Mouse (Mus musculus) hindbrain, embryonic 16.5 days (tissue): ENCODE data around the gene Dirc2. TPM values are rescaled to one million over a fixed set of nuclear protein-coding genes. Genes with fewer than 3 reads are reported as not detected.

Experiments used
- ATAC-seq: fragments of 200-750 bp; cut with Nextera tagmentation; 2 replicates; pipeline ENCODE4 v1.8.0; 2017; ENCODE audit warnings: moderate TSS enrichment, moderate library complexity
- H3K27ac ChIP-seq: fragments of 300-500 bp; sonication (generic); 2 replicates; pipeline ENCODE4 v1.5.1; 2014; ENCODE audit warnings: low read depth, mild to moderate bottlenecking, control low read depth, low read length, moderate library complexity
- H3K27me3 ChIP-seq: fragments of 300-500 bp; sonication (generic); replicated peaks from 2 replicates; pipeline ENCODE4 v1.6.1; 2014; ENCODE audit warnings: low read length; ENCODE audit not compliant: control insufficient read depth, insufficient read depth
- H3K36me3 ChIP-seq: fragments of 300-500 bp; sonication (generic); 2 replicates; pipeline ENCODE4 v1.6.1; 2014; ENCODE audit warnings: mild to moderate bottlenecking, low read length, moderate library complexity, mixed read lengths; ENCODE audit not compliant: control insufficient read depth, insufficient read depth
- H3K4me1 ChIP-seq: fragments of 300-500 bp; sonication (generic); 2 replicates; pipeline ENCODE4 v1.6.1; 2014; ENCODE audit warnings: low read depth, low read length; ENCODE audit not compliant: control insufficient read depth, insufficient read depth
- H3K4me2 ChIP-seq: fragments of 300-500 bp; sonication (generic); 2 replicates; pipeline ENCODE4 v1.6.1; 2014; ENCODE audit warnings: mild to moderate bottlenecking, low read length, control low read depth, moderate library complexity
- H3K4me3 ChIP-seq: fragments of 300-500 bp; sonication (generic); 2 replicates; pipeline ENCODE4 v1.5.1; 2014; ENCODE audit warnings: mild to moderate bottlenecking, low read length, control low read depth, moderate library complexity
- H3K9ac ChIP-seq: fragments of 300-500 bp; sonication (generic); 2 replicates; pipeline ENCODE4 v1.6.1; 2014; ENCODE audit warnings: low read depth, mild to moderate bottlenecking, control low read depth, low read length, moderate library complexity
- H3K9me3 ChIP-seq: fragments of 300-500 bp; sonication (generic); 2 replicates; pipeline ENCODE4 v1.6.1; 2014; ENCODE audit warnings: mild to moderate bottlenecking, low read length, moderate library complexity; ENCODE audit not compliant: control insufficient read depth
- WGBS: fragments of 180-500 bp; shearing (Covaris S2); extraction: QIAGEN DNeasy Blood & Tissue Kit; methylation state at CpG from one replicate; pipeline ENCODE4 v1.1.7; 2014; 5-methylcytosine and 5-hydroxymethylcytosine counted together
- polyA plus RNA-seq: library from polyadenylated mRNA; unstranded; fragments of >200 nt; fragmentation: Nextera tagmentation; extraction: Ambion mirVana; gene quantifications from 2 replicates; pipeline ENCODE4 v1.2.1, GENCODE M21; 2015

Dirc2 gene
- polyA plus RNA-seq, 1 experiment from 2014 or later: 34.1 TPM

DNA sequence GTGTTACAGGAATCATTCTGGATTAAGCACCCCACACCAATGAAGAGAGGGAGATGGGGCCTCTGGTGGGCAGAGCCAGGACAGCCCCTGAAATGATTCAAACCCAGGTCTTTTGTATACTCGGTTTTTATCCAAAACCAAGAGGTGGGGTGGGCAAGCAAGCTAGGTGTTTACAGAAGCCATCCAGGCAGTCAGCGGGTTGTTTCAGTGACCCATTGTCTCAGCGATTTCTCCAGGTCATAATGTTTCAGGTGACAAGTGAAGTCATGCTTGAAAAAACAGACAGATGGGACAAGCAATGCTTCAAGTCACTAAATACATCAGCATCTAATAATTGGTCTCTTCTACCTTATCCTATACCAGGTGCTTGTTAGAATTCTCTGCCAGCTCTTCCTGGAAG, 2.8 kb downstream of the Dirc2 start:
- no peak overlapping the region for H3K4me3 ChIP-seq
- no peaks in the 10 kb centered on the region for H3K9me3 ChIP-seq
- no peak overlapping the region for H3K27ac ChIP-seq
- 86% methylated on average over 3 of the region's 3 CpGs for WGBS
- no peaks in the 10 kb centered on the region for H3K36me3 ChIP-seq
- H3K4me1 ChIP-seq: peaks cover 20% of the 10 kb centered on the region
- H3K9ac ChIP-seq: no peak overlapping the region
- no peak overlapping the region for H3K4me2 ChIP-seq
- no peak for ATAC-seq
- no peaks in the 10 kb centered on the region for H3K27me3 ChIP-seq

DNA sequence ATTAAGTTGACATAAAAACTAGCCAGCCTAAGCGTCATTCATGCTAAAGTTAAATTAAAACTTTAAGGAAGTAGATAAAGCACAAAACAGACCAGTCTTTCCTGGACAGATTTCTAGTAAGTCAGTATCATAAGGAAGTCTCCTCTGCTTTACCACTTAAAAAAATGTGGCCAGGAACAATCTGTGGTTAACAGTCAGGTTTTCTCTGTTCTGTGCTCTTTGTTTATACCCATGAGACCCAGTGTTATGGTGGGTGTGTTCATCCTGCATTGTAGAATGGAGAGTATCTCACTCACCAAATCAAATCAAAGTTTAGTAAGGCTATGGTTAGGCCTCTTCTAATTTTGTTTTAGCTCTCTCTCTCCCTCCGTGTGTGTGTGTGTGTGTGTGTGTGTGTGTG, 3.7 kb downstream of the Dirc2 start:
- no peak overlapping the region for H3K4me2 ChIP-seq
- H3K9me3 ChIP-seq: no peaks in the 10 kb centered on the region
- H3K27me3 ChIP-seq: no peaks in the 10 kb centered on the region
- peaks cover 14% of the 10 kb centered on the region for H3K4me1 ChIP-seq
- H3K27ac ChIP-seq: no peak overlapping the region
- ATAC-seq: no peak
- H3K9ac ChIP-seq: no peak overlapping the region
- WGBS: 79% methylated on average over 2 of the region's 2 CpGs
- no peak overlapping the region for H3K4me3 ChIP-seq
- H3K36me3 ChIP-seq: no peaks in the 10 kb centered on the region

DNA sequence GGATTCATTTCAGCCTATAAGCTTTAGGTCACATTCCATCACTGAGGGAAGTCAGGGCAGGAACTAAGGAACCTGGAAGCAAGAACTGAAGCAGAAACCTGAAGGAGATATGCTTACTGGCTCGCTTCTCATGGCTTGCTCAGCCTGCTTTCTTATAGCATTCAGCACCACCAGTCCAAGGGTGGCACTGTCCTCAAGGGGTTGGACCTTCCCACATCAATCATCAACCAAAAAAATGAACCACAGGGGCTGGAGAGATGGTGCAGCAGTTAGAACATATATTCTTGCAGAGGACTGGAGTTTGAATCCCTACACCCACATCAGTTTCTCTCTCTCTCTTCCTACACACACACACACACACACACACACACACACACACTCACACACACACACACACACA, 4.2 kb downstream of the Dirc2 start:
- Histone ChIP-seq H3K9ac (no peak overlapping the region), H3K9me3 (no peaks in the 10 kb centered on the region), H3K4me1 (peaks cover 14% of the 10 kb centered on the region), H3K36me3 (no peaks in the 10 kb centered on the region), H3K4me3 (no peak overlapping the region), H3K4me2 (no peak overlapping the region), H3K27me3 (no peaks in the 10 kb centered on the region), H3K27ac (no peak overlapping the region)
- no peak for ATAC-seq
- 77% methylated on average over 1 of the region's 1 CpGs for WGBS

GRCm38 (mm10) chr16:35763590-35764296, 5.4 kb downstream of the Dirc2 start:
- WGBS: 81% methylated on average over 10 of the region's 11 CpGs
- no peaks in the 10 kb centered on the region for H3K9me3 ChIP-seq
- H3K4me1 ChIP-seq: peaks cover 12% of the 10 kb centered on the region
- no peaks in the 10 kb centered on the region for H3K36me3 ChIP-seq
- no peak overlapping the region for H3K4me3 ChIP-seq
- H3K27me3 ChIP-seq: no peaks in the 10 kb centered on the region
- H3K4me2 ChIP-seq: no peak overlapping the region
- ATAC-seq: no peak
- no peak overlapping the region for H3K27ac ChIP-seq
- H3K9ac ChIP-seq: no peak overlapping the region

DNA sequence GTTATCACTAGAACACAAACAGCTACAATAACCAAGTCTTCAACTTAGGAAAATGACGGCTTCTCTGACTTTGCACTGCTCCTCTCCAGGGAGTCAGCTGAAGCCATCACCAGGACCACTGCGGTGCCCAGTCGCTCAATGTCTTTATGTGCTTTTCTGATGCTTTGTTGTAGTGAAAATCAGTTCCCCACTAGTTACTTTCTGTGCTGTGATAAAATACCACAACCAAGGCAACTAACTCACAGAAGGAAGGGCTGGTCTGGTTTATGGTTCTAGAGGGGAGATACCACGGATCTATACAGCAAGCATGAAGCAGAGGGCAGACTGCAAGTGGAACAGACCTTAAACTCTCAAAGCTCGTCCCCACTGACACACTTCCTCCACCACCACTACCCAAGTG, 9.8 kb downstream of the Dirc2 start:
- WGBS: 86% methylated on average over 5 of the region's 5 CpGs

GRCm38 (mm10) chr16:35756697-35757096, 12.5 kb downstream of the Dirc2 start:
- Histone ChIP-seq H3K27me3 (no peaks in the 10 kb centered on the region), H3K27ac (no peak overlapping the region), H3K9ac (no peak overlapping the region), H3K4me1 (no peaks in the 10 kb centered on the region; the same call in 1 of the 2 replicates), H3K4me3 (no peak overlapping the region), H3K36me3 (no peaks in the 10 kb centered on the region), H3K4me2 (no peak overlapping the region), H3K9me3 (no peaks in the 10 kb centered on the region)
- 92% methylated on average over 9 of the region's 9 CpGs for WGBS
- no peak for ATAC-seq

More for the DNA sequence above, 9.8 kb downstream of the Dirc2 start:
- no peak overlapping the region for H3K4me3 ChIP-seq
- no peaks in the 10 kb centered on the region for H3K36me3 ChIP-seq
- H3K27me3 ChIP-seq: no peaks in the 10 kb centered on the region
- no peak overlapping the region for H3K27ac ChIP-seq
- ATAC-seq: no peak
- no peak overlapping the region for H3K4me2 ChIP-seq
- H3K4me1 ChIP-seq: no peaks in the 10 kb centered on the region; the same call in 1 of the 2 replicates
- H3K9me3 ChIP-seq: no peaks in the 10 kb centered on the region
- H3K9ac ChIP-seq: no peak overlapping the region

DNA sequence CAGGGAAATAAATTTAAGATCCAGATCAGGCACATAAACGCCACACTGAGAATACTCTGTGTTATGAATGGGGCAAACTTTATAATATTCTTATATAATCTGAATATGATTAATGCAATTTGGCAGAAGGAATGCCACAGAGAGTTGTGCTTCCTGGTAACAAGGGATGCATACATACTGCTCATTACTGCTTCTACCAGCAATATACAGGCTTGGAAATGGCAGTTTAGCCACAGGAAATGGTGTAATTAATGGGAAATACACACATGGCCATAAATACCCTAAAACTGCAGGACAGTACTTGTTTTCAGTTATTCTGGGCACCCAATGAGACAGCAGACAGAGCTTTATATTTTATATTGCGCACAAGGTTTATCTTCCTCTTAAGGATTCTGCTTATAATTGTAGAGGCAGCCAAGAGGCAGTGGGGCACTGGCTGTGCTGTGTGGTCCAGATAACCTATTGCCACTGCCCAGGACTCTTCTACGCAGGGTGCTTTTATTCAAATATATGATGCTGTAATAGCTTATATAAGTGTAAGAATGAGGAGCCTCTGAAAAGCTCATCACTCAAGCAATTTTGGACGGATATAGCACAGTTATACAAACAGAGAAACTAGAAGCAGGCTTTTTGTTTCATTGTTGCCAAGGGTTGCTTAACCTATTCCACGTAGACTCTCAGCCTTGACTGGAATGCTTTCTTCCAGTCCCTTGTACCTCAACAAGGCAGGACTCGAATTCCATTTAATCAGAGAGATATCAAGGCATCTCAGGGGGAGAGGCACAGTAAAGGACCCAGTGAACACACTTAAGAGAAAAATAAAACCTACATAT, 13.4 kb downstream of the Dirc2 start:
- no peak overlapping the region for H3K9ac ChIP-seq
- H3K4me2 ChIP-seq: no peak overlapping the region
- WGBS: 68% methylated on average over 6 of the region's 6 CpGs
- H3K36me3 ChIP-seq: no peaks in the 10 kb centered on the region
- no peak overlapping the region for H3K4me3 ChIP-seq
- no peak overlapping the region for H3K27ac ChIP-seq
- H3K9me3 ChIP-seq: no peaks in the 10 kb centered on the region
- no peaks in the 10 kb centered on the region for H3K27me3 ChIP-seq
- no peaks in the 10 kb centered on the region; the same call in 1 of the 2 replicates for H3K4me1 ChIP-seq
- ATAC-seq: no peak

GRCm38 (mm10) chr16:35753926-35754325, 15.2 kb downstream of the Dirc2 start:
- ATAC-seq: no peak
- no peaks in the 10 kb centered on the region; the same call in 1 of the 2 replicates for H3K4me1 ChIP-seq
- no peaks in the 10 kb centered on the region for H3K36me3 ChIP-seq
- H3K9me3 ChIP-seq: no peaks in the 10 kb centered on the region
- no peak overlapping the region for H3K4me2 ChIP-seq
- H3K27me3 ChIP-seq: no peaks in the 10 kb centered on the region
- 95% methylated on average over 5 of the region's 5 CpGs for WGBS
- no peak overlapping the region for H3K4me3 ChIP-seq
- H3K9ac ChIP-seq: no peak overlapping the region
- no peak overlapping the region for H3K27ac ChIP-seq

DNA sequence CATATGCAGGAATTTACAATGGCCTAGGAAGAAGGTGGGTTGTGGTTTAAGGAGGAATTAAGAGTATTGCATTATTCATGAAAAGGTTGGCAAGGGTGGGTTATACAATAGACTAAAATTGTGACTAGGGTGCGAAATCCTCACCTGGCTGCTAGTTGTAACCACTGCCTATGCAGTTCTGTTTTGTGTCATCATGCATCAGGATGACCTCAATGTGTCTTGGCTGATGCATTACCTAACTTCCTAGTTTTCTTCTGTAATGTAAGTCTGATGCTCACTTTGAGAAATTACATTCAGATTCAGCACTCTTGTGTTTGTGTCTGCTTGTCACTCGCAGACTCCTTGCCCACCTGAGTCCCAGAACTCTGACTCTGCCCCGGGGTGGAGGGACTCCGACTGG, 17.3 kb downstream of the Dirc2 start:
- Histone ChIP-seq H3K36me3 (no peaks in the 10 kb centered on the region), H3K4me2 (no peak overlapping the region), H3K27me3 (no peaks in the 10 kb centered on the region), H3K4me1 (no peaks in the 10 kb centered on the region; the same call in none of the 2 replicates), H3K9me3 (no peaks in the 10 kb centered on the region), H3K4me3 (no peak overlapping the region), H3K9ac (no peak overlapping the region), H3K27ac (no peak overlapping the region)
- 95% methylated on average over 4 of the region's 4 CpGs for WGBS
- no peak for ATAC-seq
